Mouse (Mus musculus) adrenal gland, postnatal 14 days (tissue): ENCODE data around the gene Synpo2l. TPM values are rescaled to one million over a fixed set of nuclear protein-coding genes. Genes with fewer than 3 reads are reported as not detected.
A peak's percentile ranks its signal among the peaks of the same experiment; 100 is the strongest.
"Not testable (repeated sequence)": the region's sequence is repeated elsewhere in the genome, so short reads cannot be mapped to it uniquely, and the experiment has no call there.

Experiments used
- DNase-seq: peaks from one replicate; pipeline ENCODE4 v3.0.0; 2021; ENCODE audit warnings: mixed read lengths
- total RNA-seq: library from RNA; stranded (reverse); gene quantifications from 2 replicates; pipeline ENCODE4 v1.2.3, GENCODE M21; 2021

Synpo2l gene
- total RNA-seq, 1 experiment from 2014 or later, result 0.19 TPM

- peak; percentile 99 for DNase-seq
Observed at GRCm38 (mm10) chr14:20640644-20641437, 27.3 kb downstream of the Synpo2l start, which contains the start of gene Usp54. Gene Usp54, minus strand, starts transcription at chr14:20641063.

GRCm38 (mm10) chr14:20639918-20640619 is 28.1 kb downstream of the Synpo2l start:
- peak; percentile 36 for DNase-seq

GRCm38 (mm10) chr14:20638702-20639101 is 29.5 kb downstream of the Synpo2l start:
- no peak for DNase-seq

GRCm38 (mm10) chr14:20637818-20638574 is 30.2 kb downstream of the Synpo2l start:
- no peak for DNase-seq

GRCm38 (mm10) chr14:20636968-20637367 is 31.2 kb downstream of the Synpo2l start:
- DNase-seq, result not testable (repeated sequence)

- no peak for DNase-seq
Observed at GRCm38 (mm10) chr14:20635546-20635945, 32.6 kb downstream of the Synpo2l start.

- DNase-seq, result no peak
Observed at GRCm38 (mm10) chr14:20631253-20631652, 36.9 kb downstream of the Synpo2l start.

GRCm38 (mm10) chr14:20626971-20627370 is 41.2 kb downstream of the Synpo2l start:
- no peak for DNase-seq

- no peak for DNase-seq
Observed at GRCm38 (mm10) chr14:20626447-20626846, 41.7 kb downstream of the Synpo2l start.

GRCm38 (mm10) chr14:20622907-20623306 is 45.2 kb downstream of the Synpo2l start:
- no peak for DNase-seq

- DNase-seq, result no peak
Observed at GRCm38 (mm10) chr14:20622412-20622811, 45.7 kb downstream of the Synpo2l start.

- no peak for DNase-seq
Observed at GRCm38 (mm10) chr14:20621903-20622302, 46.3 kb downstream of the Synpo2l start.

- DNase-seq, result no peak
Observed at GRCm38 (mm10) chr14:20619131-20619530, 49.0 kb downstream of the Synpo2l start.

GRCm38 (mm10) chr14:20618211-20618610 is 49.9 kb downstream of the Synpo2l start:
- peak; percentile 45 for DNase-seq

GRCm38 (mm10) chr14:20616421-20616820 is 51.7 kb downstream of the Synpo2l start:
- peak; percentile 40 for DNase-seq

GRCm38 (mm10) chr14:20615075-20615474 is 53.1 kb downstream of the Synpo2l start:
- no peak for DNase-seq

- no peak for DNase-seq
Observed at GRCm38 (mm10) chr14:20612820-20613219, 55.3 kb downstream of the Synpo2l start.

GRCm38 (mm10) chr14:20610146-20610545 is 58.0 kb downstream of the Synpo2l start:
- DNase-seq, result peak; percentile 77

- DNase-seq, result no peak
Observed at GRCm38 (mm10) chr14:20609519-20609918, 58.6 kb downstream of the Synpo2l start.
